Mouse (Mus musculus): ENCODE results near the gene Sun5. TPM values are rescaled to one million over a fixed set of nuclear protein-coding genes. Genes with fewer than 3 reads are reported as not detected.

Gene Sun5
- total RNA-seq, 2 experiments from 2014 or later = not detected

GRCm38 (mm10) chr2:153822005-153822543 is 48.8 kb downstream of the Sun5 start:
- no peak for DNase-seq (ENCODE audit: extremely low spot score in 1 of 2, low spot score in 1 of 2)

- no peak for DNase-seq (ENCODE audit: extremely low spot score in 1 of 2, low spot score in 1 of 2)
These were observed 61.0 kb downstream of the Sun5 start for GRCm38 (mm10) chr2:153809921-153810320.

GRCm38 (mm10) chr2:153808841-153809240 is 62.0 kb downstream of the Sun5 start:
- DNase-seq (ENCODE audit: extremely low spot score in 1 of 2, low spot score in 1 of 2) = no peak

- DNase-seq (ENCODE audit: extremely low spot score in 1 of 2, low spot score in 1 of 2) = no peak
These were observed 62.7 kb downstream of the Sun5 start for GRCm38 (mm10) chr2:153808146-153808545.

- DNase-seq (ENCODE audit: extremely low spot score in 1 of 2, low spot score in 1 of 2) = peak; percentile 67 to 74
These were observed 63.4 kb downstream of the Sun5 start for GRCm38 (mm10) chr2:153807464-153807863.

Other genes with a start within 250 kb of the Sun5 start
- 10 to 100 TPM; 29.1 to 30.9 TPM for gene Commd7, start 238.3 kb downstream of the Sun5 start, total RNA-seq (2021)
- 1 to 10 TPM in 1 of 2 experiments, under 1 TPM in 1; 0.84 to 1.3 TPM for gene Dnmt3b, start 221.6 kb downstream of the Sun5 start, total RNA-seq (2021)
- under 1 TPM in 1 of 2 experiments, not detected in 1; 0.23 TPM for gene Dnmt3c, start 174.4 kb downstream of the Sun5 start, total RNA-seq (2021)
- 10 to 100 TPM; 82.2 to 89.2 TPM for gene Mapre1, start 129.8 kb downstream of the Sun5 start, total RNA-seq (2021)
- under 1 TPM; 0.12 to 0.19 TPM for gene Efcab8, start 91.2 kb downstream of the Sun5 start, total RNA-seq (2021)
- gene Bpifb2, start 4.0 kb upstream of the Sun5 start, total RNA-seq (2021) = not detected
- gene Bpifb6, start 29.3 kb upstream of the Sun5 start, total RNA-seq (2021) = not detected
- gene Bpifb3, start 47.1 kb upstream of the Sun5 start, total RNA-seq (2021) = not detected
- not detected for gene Bpifb4, start 67.1 kb upstream of the Sun5 start, total RNA-seq (2021)
- gene Bpifa6, start 103.9 kb upstream of the Sun5 start, total RNA-seq (2021) = not detected
- gene Bpifa2, start 137.2 kb upstream of the Sun5 start, total RNA-seq (2021) = not detected